Comparison of ENCODE assay signal across 28 mouse cellular contexts in genomic region chr7:133035901-133036300, GRCm38 (mm10).
DNase-seq lines count a peak whose midpoint lies in the region; ATAC-seq and TF ChIP-seq lines count a peak whose summit lies in the region.
"Had no signal": no experiment of that assay in that cellular context is flagged by ENCODE, and none has a peak within 500 bp of the region (broad histone marks: within the 10 kb centered on the region; RNA-seq: fewer than 3 reads in every experiment).

No protein-coding gene starts in this region.

- H3K36me3 ChIP-seq in heart, embryonic 12.5 days, result no peaks in the 10 kb centered on the region
- H3K36me3 ChIP-seq in intestine, embryonic 15.5 days, result no peaks in the 10 kb centered on the region
- H3K36me3 ChIP-seq in intestine, postnatal 0 days (ENCODE audit: control insufficient read depth, insufficient read depth), result no peaks in the 10 kb centered on the region
- no peaks in the 10 kb centered on the region for H3K36me3 ChIP-seq in stomach, postnatal 0 days (ENCODE audit: control insufficient read depth, insufficient read depth, low read length)
- H3K36me3 ChIP-seq: embryonic facial prominence, embryonic 12.5 days; hindbrain, embryonic 15.5 days had no signal

- TF ChIP-seq EP300 in stomach, postnatal 0 days (optimal IDR thresholded peaks at IDR 0.05), result no peak

- ATAC-seq in heart, embryonic 12.5 days (ENCODE audit: insufficient number of reproducible peaks, low FRiP score), result no peak
- ATAC-seq in intestine, embryonic 15.5 days, result no peak
- ATAC-seq in intestine, postnatal 0 days, result no peak
- ATAC-seq in stomach, postnatal 0 days (ENCODE audit: low FRiP score, low TSS enrichment), result no peak
- ATAC-seq: activated CD4-positive, CD25-positive, alpha-beta regulatory T cell, adult 4 months; forebrain, postnatal 0 days had no signal

- no peak for TF ChIP-seq CTCF in intestine, postnatal 0 days (IDR thresholded peaks at IDR 0.05; ENCODE audit: low read depth)
- no peak for TF ChIP-seq CTCF in stomach, postnatal 0 days (IDR thresholded peaks at IDR 0.05; ENCODE audit: low read depth)

- no peak overlapping the region for H3K4me3 ChIP-seq in heart, embryonic 12.5 days
- no peak overlapping the region for H3K4me3 ChIP-seq in intestine, embryonic 15.5 days (replicated peaks)
- H3K4me3 ChIP-seq in intestine, postnatal 0 days (ENCODE audit: low read depth, low read length), result no peak overlapping the region
- H3K4me3 ChIP-seq in stomach, postnatal 0 days (ENCODE audit: low read depth, low read length), result no peak overlapping the region
- H3K4me3 ChIP-seq: embryonic facial prominence, embryonic 12.5 days; erythroblast, embryonic 14.5 days; hindbrain, embryonic 15.5 days; layer of hippocampus, adult 2 months; left cerebral cortex, adult 2 months; myocyte had no signal

- peak overlapping the region; percentile 25; the same call in 1 of the 2 replicates for H3K4me2 ChIP-seq in heart, embryonic 12.5 days
- no peak overlapping the region for H3K4me2 ChIP-seq in intestine, embryonic 15.5 days (replicated peaks)
- H3K4me2 ChIP-seq in intestine, postnatal 0 days (replicated peaks; ENCODE audit: low read depth), result no peak overlapping the region
- no peak overlapping the region for H3K4me2 ChIP-seq in stomach, postnatal 0 days (replicated peaks; ENCODE audit: low read depth)
- H3K4me2 ChIP-seq: embryonic facial prominence, embryonic 12.5 days; hindbrain, embryonic 15.5 days; liver, embryonic 11.5 days had no signal

- DNase-seq in adrenal gland, postnatal 14 days, result peak; percentile 47
- DNase-seq in adrenal gland, postnatal 4 days (ENCODE audit: low spot score in 2 of 2), result no peak
- no peak for DNase-seq in heart, postnatal 10 days
- no peak for DNase-seq in stomach, postnatal 0 days (ENCODE audit: low spot score)
- no peak for DNase-seq in ovary, postnatal 14 days (ENCODE audit: low spot score)
- DNase-seq: cerebellum, adult 9-11 months; forebrain, postnatal 0 days; kidney, adult 18-20 months; kidney, postnatal 14 days; left cerebral cortex, postnatal 4 days; lung, adult 18-20 months; lung, postnatal 14 days; midbrain, embryonic 14.5 days; right cerebral cortex, postnatal 14 days; spleen, adult 18-20 months; thymus, adult 2 months had no signal

- H3K4me1 ChIP-seq in heart, embryonic 12.5 days (replicated peaks), result peaks cover 81% of the 10 kb centered on the region
- peaks cover 63% of the 10 kb centered on the region for H3K4me1 ChIP-seq in intestine, embryonic 15.5 days (replicated peaks)
- H3K4me1 ChIP-seq in intestine, postnatal 0 days (replicated peaks; ENCODE audit: control insufficient read depth, insufficient read depth, low read length), result peaks cover 23% of the 10 kb centered on the region
- H3K4me1 ChIP-seq in stomach, postnatal 0 days (replicated peaks; ENCODE audit: control insufficient read depth, insufficient read depth), result peaks cover 20% of the 10 kb centered on the region

- intact Hi-C loops in heart, postnatal 10 days (cut with DNase I), result loop anchor here (10.0 kb wide), 1 partner anchor 539 kb away; no protein-coding TSS in a partner anchor

- H3K27ac ChIP-seq in heart, embryonic 12.5 days (ENCODE audit: poor library complexity, severe bottlenecking), result peak overlapping the region; percentile 72
- H3K27ac ChIP-seq in intestine, embryonic 15.5 days, result no peak overlapping the region
- H3K27ac ChIP-seq in intestine, postnatal 0 days (ENCODE audit: low read depth, low read length), result no peak overlapping the region
- H3K27ac ChIP-seq in stomach, postnatal 0 days (replicated peaks), result peak overlapping the region; percentile 31
- H3K27ac ChIP-seq: embryonic facial prominence, embryonic 12.5 days; hindbrain, embryonic 15.5 days; layer of hippocampus, adult 2 months; left cerebral cortex, adult 2 months had no signal

- no peaks in the 10 kb centered on the region for H3K9me3 ChIP-seq in heart, embryonic 12.5 days (replicated peaks)
- no peaks in the 10 kb centered on the region for H3K9me3 ChIP-seq in intestine, embryonic 15.5 days
- no peaks in the 10 kb centered on the region for H3K9me3 ChIP-seq in intestine, postnatal 0 days (ENCODE audit: control insufficient read depth)
- no peaks in the 10 kb centered on the region for H3K9me3 ChIP-seq in stomach, postnatal 0 days (ENCODE audit: control insufficient read depth, low read length)
- H3K9me3 ChIP-seq: embryonic facial prominence, embryonic 12.5 days; G1E; hindbrain, embryonic 15.5 days had no signal

- H3K27me3 ChIP-seq in heart, embryonic 12.5 days (replicated peaks), result no peaks in the 10 kb centered on the region
- no peaks in the 10 kb centered on the region for H3K27me3 ChIP-seq in intestine, embryonic 15.5 days (replicated peaks)
- no peaks in the 10 kb centered on the region for H3K27me3 ChIP-seq in intestine, postnatal 0 days (replicated peaks; ENCODE audit: control insufficient read depth, insufficient read depth, low read length)
- H3K27me3 ChIP-seq in stomach, postnatal 0 days (ENCODE audit: control insufficient read depth, insufficient read depth, low read length), result no peaks in the 10 kb centered on the region
- H3K27me3 ChIP-seq: embryonic facial prominence, embryonic 12.5 days; hindbrain, embryonic 15.5 days had no signal

- peak overlapping the region; percentile 28; the same call in 1 of the 2 replicates for H3K9ac ChIP-seq in heart, embryonic 12.5 days
- peak overlapping the region; percentile 26; the same call in 1 of the 2 replicates for H3K9ac ChIP-seq in intestine, embryonic 15.5 days
- H3K9ac ChIP-seq in intestine, postnatal 0 days (ENCODE audit: low read depth, low read length), result no peak overlapping the region
- no peak overlapping the region for H3K9ac ChIP-seq in stomach, postnatal 0 days (ENCODE audit: low read length)
- H3K9ac ChIP-seq: embryonic facial prominence, embryonic 12.5 days; forebrain, postnatal 0 days; hindbrain, embryonic 15.5 days had no signal

Comparison
In these comparisons a context has a peak if more than half of its experiments do, and no peak if none do; other contexts are left out.
1. H3K9ac ChIP-seq: peak in heart, embryonic 12.5 days (single experiment) and intestine, embryonic 15.5 days (single experiment); none in intestine, postnatal 0 days (single experiment) and stomach, postnatal 0 days (single experiment).
2. H3K27ac ChIP-seq: peak in heart, embryonic 12.5 days (single experiment) and stomach, postnatal 0 days (single experiment); none in intestine, embryonic 15.5 days (single experiment) and intestine, postnatal 0 days (single experiment).